Mouse (Mus musculus) embryonic fibroblast, embryonic 13.5 days (primary cell): ENCODE results near the gene Catsper4.

Experiments
- CTCF ChIP-seq: IDR thresholded peaks from 2 replicates; pipeline ENCODE4 v1.5.1; 2011; ENCODE audit warnings: mild to moderate bottlenecking, control low read depth, low read length, moderate library complexity, borderline replicate concordance; ENCODE audit not compliant: insufficient read depth
- POLR2A ChIP-seq: IDR thresholded peaks from 2 replicates; pipeline ENCODE4 v1.6.1; 2011; ENCODE audit warnings: low read depth, mild to moderate bottlenecking, control low read depth, low read length, moderate library complexity

DNA sequence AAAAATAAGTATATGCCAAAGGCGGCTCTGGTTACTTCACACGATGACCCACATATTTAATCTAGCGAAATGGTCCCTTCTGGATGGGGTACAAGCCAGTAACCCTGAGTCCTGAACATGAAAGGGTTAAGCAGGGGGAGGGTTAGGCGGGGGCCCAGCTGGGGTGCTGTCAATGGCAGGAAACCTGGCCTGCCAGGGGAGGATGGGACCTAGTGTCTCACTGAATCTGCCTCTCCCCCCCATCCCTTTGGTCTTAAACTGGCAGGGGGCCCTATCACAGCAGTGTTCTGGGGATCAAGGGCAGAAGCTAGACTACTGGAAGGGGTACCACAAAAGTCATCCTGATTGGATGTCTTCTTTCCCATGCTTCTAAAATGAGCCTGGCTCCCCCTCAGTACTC is 28.7 kb upstream of the Catsper4 start:
- no peak for TF ChIP-seq CTCF
- no peak for TF ChIP-seq POLR2A
